Mouse (Mus musculus): ENCODE data around the gene Gm4027. TPM values are rescaled to one million over a fixed set of nuclear protein-coding genes. Genes with fewer than 3 reads are reported as not detected.
"Not testable (repeated sequence)": the region's sequence is repeated elsewhere in the genome, so short reads cannot be mapped to it uniquely, and the experiment has no call there.

Gene Gm4027
- polyA plus RNA-seq (2015; fragmentation: Nextera tagmentation; extraction: Ambion mirVana): not detected in 2 replicates

DNA sequence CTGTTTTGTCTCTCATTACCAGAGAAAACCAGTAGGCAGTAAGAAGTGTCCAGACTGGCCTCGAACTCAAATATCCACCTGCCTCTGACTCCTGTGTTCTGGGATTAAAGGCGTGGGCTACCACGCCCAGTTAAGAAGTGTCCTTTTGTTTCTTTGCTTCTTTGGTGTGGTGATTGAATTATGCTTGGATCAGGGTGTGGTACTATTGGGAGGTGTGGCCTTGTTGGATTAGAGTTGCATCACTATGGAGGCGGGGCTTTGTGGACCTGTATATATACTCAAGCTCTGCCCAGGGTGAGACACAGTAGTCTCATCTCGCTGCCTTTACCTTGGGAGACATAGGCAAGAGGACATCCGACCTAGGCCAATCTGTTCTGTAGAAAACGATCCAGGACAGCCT is at the start of gene Gm4027:
Gene Gm4027, plus strand, starts transcription at position 301 of the 400 bp plus-strand sequence.
- 95% methylated on average over 7 of the region's 7 CpGs for WGBS

DNA sequence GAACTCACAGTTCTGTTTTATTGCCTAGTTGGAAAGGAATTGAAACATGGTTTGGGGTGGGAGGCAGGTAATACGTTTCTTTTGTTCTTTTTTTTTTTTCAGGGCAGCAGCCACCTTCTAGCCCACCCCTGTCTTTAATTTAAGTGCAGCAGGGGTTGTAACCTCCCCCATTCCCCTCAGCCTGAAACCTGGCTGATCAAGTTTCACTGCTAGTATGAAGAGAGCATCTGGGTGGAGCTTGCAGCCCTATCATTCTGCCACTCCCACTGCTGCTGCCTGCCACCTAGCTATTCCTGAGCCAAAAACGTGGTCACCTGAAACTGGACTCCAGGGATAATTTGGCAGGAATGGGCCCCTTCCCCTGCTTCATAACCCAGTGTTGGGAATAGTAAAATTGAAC is 17.3 kb upstream of the Gm4027 start:
- H3K4me1 ChIP-seq (replicated peaks); H3K27me3 ChIP-seq; ATAC-seq (ENCODE audit: low read depth); H3K9ac ChIP-seq; H3K36me3 ChIP-seq; H3K4me3 ChIP-seq; H3K27ac ChIP-seq (replicated peaks); H3K9me3 ChIP-seq; H3K4me2 ChIP-seq: not testable (repeated sequence)
- 2% methylated on average over 2 of the region's 2 CpGs for WGBS

More for the DNA sequence above, at the start of gene Gm4027:
- H3K4me3 ChIP-seq; H3K27me3 ChIP-seq; H3K36me3 ChIP-seq; H3K9ac ChIP-seq; H3K9me3 ChIP-seq; H3K4me1 ChIP-seq (replicated peaks); H3K27ac ChIP-seq (replicated peaks); H3K4me2 ChIP-seq; ATAC-seq (ENCODE audit: low read depth): not testable (repeated sequence)

- 78% methylated on average over 1 of the region's 2 CpGs for WGBS
- H3K4me2 ChIP-seq, H3K27me3 ChIP-seq: not testable (repeated sequence)
These were observed 16.3 kb upstream of the Gm4027 start, which contains the start of gene Oog1 for GRCm38 (mm10) chr12:87602388-87602787. Oog1 (plus strand) TSS chr12:87602688.

GRCm38 (mm10) chr12:87644520-87644919 is 25.9 kb downstream of the Gm4027 start, which contains the start of gene Gm16381:
Gm16381 (minus strand) TSS chr12:87644620.
- not testable (repeated sequence) for H3K27ac ChIP-seq (replicated peaks); H3K4me2 ChIP-seq; H3K4me1 ChIP-seq (replicated peaks); H3K9me3 ChIP-seq; H3K9ac ChIP-seq; H3K4me3 ChIP-seq; ATAC-seq (ENCODE audit: low read depth); H3K36me3 ChIP-seq; H3K27me3 ChIP-seq
- 85% methylated on average over 2 of the region's 2 CpGs for WGBS

More at GRCm38 (mm10) chr12:87602388-87602787, 16.3 kb upstream of the Gm4027 start, which contains the start of gene Oog1:
- H3K9me3 ChIP-seq; ATAC-seq (ENCODE audit: low read depth); H3K27ac ChIP-seq (replicated peaks); H3K4me1 ChIP-seq (replicated peaks); H3K4me3 ChIP-seq; H3K36me3 ChIP-seq; H3K9ac ChIP-seq: not testable (repeated sequence)

DNA sequence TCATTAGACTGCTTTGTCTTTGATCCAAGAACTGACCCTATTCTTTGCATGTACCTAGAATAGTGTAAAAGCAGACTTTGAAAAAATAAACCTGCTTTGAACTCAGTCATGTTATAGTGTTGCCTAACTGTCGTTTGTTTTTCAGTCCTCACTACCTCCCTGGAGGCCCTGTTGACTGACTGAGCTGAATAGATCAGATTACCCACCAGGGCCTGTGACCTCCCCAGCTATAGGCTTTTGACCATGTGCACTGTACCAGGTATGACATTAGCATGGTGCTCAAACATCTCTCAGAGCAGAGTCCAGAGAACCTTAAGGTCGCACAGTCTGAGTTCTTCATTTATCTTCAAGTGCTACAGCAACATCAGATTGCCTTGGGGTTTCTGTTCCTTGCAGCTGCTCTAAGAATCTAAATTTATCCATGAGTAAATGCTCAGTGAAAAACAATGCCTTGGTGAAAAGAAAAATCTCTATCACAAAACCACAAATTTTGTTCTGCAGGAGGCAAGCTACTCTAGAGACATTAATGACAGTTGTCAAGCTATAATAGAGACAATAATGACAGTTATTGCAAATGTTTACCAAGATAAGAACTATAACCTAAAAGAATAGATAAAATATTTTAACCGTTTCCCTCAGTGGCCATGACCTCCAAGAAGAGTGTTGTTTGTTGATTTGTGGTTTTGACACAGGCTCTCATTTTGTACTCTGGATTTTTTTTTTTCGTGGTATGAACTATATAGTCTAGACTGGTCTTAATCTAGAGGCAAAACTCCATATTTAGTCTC is 34.4 kb downstream of the Gm4027 start:
- H3K4me1 ChIP-seq (replicated peaks); H3K27me3 ChIP-seq; H3K4me3 ChIP-seq; H3K4me2 ChIP-seq; H3K36me3 ChIP-seq; H3K9ac ChIP-seq; ATAC-seq (ENCODE audit: low read depth); H3K9me3 ChIP-seq; H3K27ac ChIP-seq (replicated peaks): not testable (repeated sequence)
- 68% methylated on average over 2 of the region's 4 CpGs for WGBS

Other genes with a start within 250 kb of the Gm4027 start
- 63.9 and 65.1 TPM in 2 replicates for gene Sptlc2, start 230.5 kb upstream of the Gm4027 start, polyA plus RNA-seq (2015; fragmentation: Nextera tagmentation; extraction: Ambion mirVana)
- 293 and 311 TPM in 2 replicates for gene Slirp, start 175.0 kb upstream of the Gm4027 start, polyA plus RNA-seq (2015; fragmentation: Nextera tagmentation; extraction: Ambion mirVana)
- 41.7 and 43.9 TPM in 2 replicates for gene Alkbh1, start 174.9 kb upstream of the Gm4027 start, polyA plus RNA-seq (2015; fragmentation: Nextera tagmentation; extraction: Ambion mirVana)
- 122 and 124 TPM in 2 replicates for gene Snw1, start 146.6 kb upstream of the Gm4027 start, polyA plus RNA-seq (2015; fragmentation: Nextera tagmentation; extraction: Ambion mirVana)
- gene Gm5788, start 124.1 kb upstream of the Gm4027 start, polyA plus RNA-seq (2015; fragmentation: Nextera tagmentation; extraction: Ambion mirVana): not detected in 2 replicates
- gene Gm8300, start 104.6 kb upstream of the Gm4027 start, polyA plus RNA-seq (2015; fragmentation: Nextera tagmentation; extraction: Ambion mirVana): not detected in 2 replicates
- not detected in 2 replicates for gene Oog1, start 16.2 kb upstream of the Gm4027 start, polyA plus RNA-seq (2015; fragmentation: Nextera tagmentation; extraction: Ambion mirVana)
- not detected in 2 replicates for gene Gm16381, start 25.8 kb downstream of the Gm4027 start, polyA plus RNA-seq (2015; fragmentation: Nextera tagmentation; extraction: Ambion mirVana)
- gene Gm21319, start 156.9 kb downstream of the Gm4027 start, polyA plus RNA-seq (2015; fragmentation: Nextera tagmentation; extraction: Ambion mirVana): not detected in 2 replicates
- not detected in 2 replicates for gene Gm21936, start 176.6 kb downstream of the Gm4027 start, polyA plus RNA-seq (2015; fragmentation: Nextera tagmentation; extraction: Ambion mirVana)
- gene BB287469, start 197.7 kb downstream of the Gm4027 start, polyA plus RNA-seq (2015; fragmentation: Nextera tagmentation; extraction: Ambion mirVana): not detected in 2 replicates
- not detected in 2 replicates for gene Gm2001, start 223.5 kb downstream of the Gm4027 start, polyA plus RNA-seq (2015; fragmentation: Nextera tagmentation; extraction: Ambion mirVana)

Data from neural tube, embryonic 13.5 days (tissue).